Comparison of ENCODE assay signal across 27 mouse cellular contexts in the genomic region with DNA sequence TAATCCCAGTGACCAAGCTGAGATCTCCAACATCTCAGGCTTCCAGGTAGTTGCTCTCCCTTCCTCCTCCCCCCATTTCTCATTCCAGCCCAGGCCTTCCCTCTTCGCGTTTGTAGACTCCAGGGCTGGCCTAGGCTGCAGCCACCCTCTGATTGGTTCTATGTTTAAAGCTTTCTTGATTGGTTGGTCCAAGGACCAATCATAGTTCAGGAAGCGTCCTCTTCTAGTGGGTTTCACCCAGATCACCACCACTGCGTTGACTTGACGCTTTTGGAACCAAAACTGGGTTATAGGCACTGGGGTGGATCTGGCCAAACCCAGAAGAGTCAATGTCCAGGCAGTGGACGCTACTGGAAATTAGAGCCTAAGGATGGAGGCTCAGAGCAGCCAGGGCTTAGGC. TPM values are rescaled to one million over a fixed set of nuclear protein-coding genes. Genes with fewer than 3 reads are reported as not detected.
"Had no signal": no experiment of that assay in that cellular context is flagged by ENCODE, and none has a peak within 500 bp of the region (broad histone marks: within the 10 kb centered on the region; RNA-seq: fewer than 3 reads in every experiment).

No protein-coding gene starts in this region.

- H3K4me1 ChIP-seq: hindbrain, embryonic 13.5 days; hindbrain, embryonic 15.5 days; kidney, embryonic 15.5 days; limb, embryonic 15.5 days had no signal

- H3K9me3 ChIP-seq: heart, embryonic 13.5 days; heart, embryonic 15.5 days; hindbrain, embryonic 13.5 days; hindbrain, embryonic 15.5 days; kidney, embryonic 15.5 days; limb, embryonic 13.5 days; limb, embryonic 15.5 days; liver, embryonic 12.5 days had no signal

- H3K4me3 ChIP-seq: heart, embryonic 13.5 days; heart, embryonic 15.5 days; hindbrain, embryonic 13.5 days; hindbrain, embryonic 15.5 days; kidney, embryonic 15.5 days; limb, embryonic 13.5 days; limb, embryonic 15.5 days; liver, embryonic 12.5 days had no signal

- H3K36me3 ChIP-seq: heart, embryonic 13.5 days; heart, embryonic 15.5 days; hindbrain, embryonic 13.5 days; hindbrain, embryonic 15.5 days; kidney, embryonic 15.5 days; limb, embryonic 13.5 days; limb, embryonic 15.5 days; liver, embryonic 12.5 days had no signal

- H3K27ac ChIP-seq: heart, embryonic 15.5 days; hindbrain, embryonic 13.5 days; hindbrain, embryonic 15.5 days; hindbrain, postnatal 0 days; kidney, embryonic 15.5 days; kidney, postnatal 0 days; limb, embryonic 13.5 days; limb, embryonic 15.5 days; liver, embryonic 12.5 days; liver, embryonic 14.5 days had no signal

- ATAC-seq: hindbrain, postnatal 0 days; intestine, embryonic 16.5 days; liver, embryonic 12.5 days had no signal

- H3K27me3 ChIP-seq: heart, embryonic 13.5 days; hindbrain, embryonic 15.5 days; kidney, embryonic 15.5 days; limb, embryonic 15.5 days had no signal

- DNase-seq: gastrocnemius, postnatal 14 days; gastrocnemius, postnatal 36 days; heart, adult 18-20 months; heart, postnatal 14 days; heart, postnatal 36 days; kidney, adult 11 months; kidney, adult 2 months; kidney, adult 9 months; kidney, postnatal 14 days; kidney, postnatal 36 days; layer of hippocampus, adult 9-11 months; layer of hippocampus, postnatal 36 days; left cerebral cortex, postnatal 4 days had no signal

RNA-seq across cellular contexts. Expression of gene Atp2c2, which starts 22.5 kb away (rescaled TPM):
- polyA plus RNA-seq: liver, adult 2 months had no signal

RNA-seq across cellular contexts. Expression of gene Wfdc1, which starts 56.2 kb away (rescaled TPM):
- polyA plus RNA-seq: limb, embryonic 11.5 days had no signal
